Mouse (Mus musculus) kidney, adult 2 months (tissue): ENCODE measurements around the gene Cnpy1. TPM values are rescaled to one million over a fixed set of nuclear protein-coding genes. Genes with fewer than 3 reads are reported as not detected.

Experiments used
- DNase-seq: peaks from one replicate; pipeline ENCODE4 v3.0.0; 2021
- H3K27ac ChIP-seq: fragments of 200-500 bp; 2 replicates; pipeline ENCODE4 v1.5.1; 2012; ENCODE audit warnings: low read depth, low read length, control low read depth, inconsistent platforms; ENCODE audit not compliant: insufficient read depth
- H3K27me3 ChIP-seq: fragments of 200-500 bp; replicated peaks from 2 replicates; pipeline ENCODE4 v1.6.1; 2012; ENCODE audit warnings: mild to moderate bottlenecking, moderate library complexity, low read length, inconsistent platforms; ENCODE audit not compliant: control insufficient read depth, insufficient read depth
- H3K36me3 ChIP-seq: fragments of 200-500 bp; 2 replicates; pipeline ENCODE4 v1.6.1; 2012; ENCODE audit warnings: mild to moderate bottlenecking, moderate library complexity, low read length, inconsistent platforms; ENCODE audit not compliant: control insufficient read depth, insufficient read depth
- H3K4me1 ChIP-seq: fragments of 200-500 bp; 2 replicates; pipeline ENCODE4 v1.6.1; 2011; ENCODE audit warnings: low read length; ENCODE audit not compliant: control insufficient read depth, insufficient read depth
- H3K4me3 ChIP-seq: fragments of 200-500 bp; 2 replicates; pipeline ENCODE4 v1.5.1; 2011; ENCODE audit warnings: mild to moderate bottlenecking, low read depth, low read length, control low read depth; ENCODE audit not compliant: insufficient read depth
- CTCF ChIP-seq: fragments of 200-500 bp; conservative IDR thresholded peaks from 2 replicates; pipeline ENCODE4 v1.5.1; 2011; ENCODE audit warnings: low read depth, mild to moderate bottlenecking, control low read depth, low read length, moderate library complexity, mixed read lengths; ENCODE audit not compliant: insufficient read depth, insufficient read length
- POLR2A ChIP-seq: fragments of 200-500 bp; IDR thresholded peaks from one replicate; pipeline ENCODE4 v1.6.1; 2011; ENCODE audit warnings: low read depth, low read length, control low read depth
- WGBS: fragments of 180-500 bp; shearing (Covaris S2); methylation state at CpG from one replicate; pipeline ENCODE4 v1.1.7; 2018; 5-methylcytosine and 5-hydroxymethylcytosine counted together
- polyA plus RNA-seq: library from polyadenylated mRNA; depleted of rRNA; stranded (reverse); fragments of >200 nt; gene quantifications from 2 replicates; pipeline ENCODE4 v1.2.3, GENCODE M21; 2012

The Cnpy1 gene
- polyA plus RNA-seq, 1 experiment = 0.11 TPM

DNA sequence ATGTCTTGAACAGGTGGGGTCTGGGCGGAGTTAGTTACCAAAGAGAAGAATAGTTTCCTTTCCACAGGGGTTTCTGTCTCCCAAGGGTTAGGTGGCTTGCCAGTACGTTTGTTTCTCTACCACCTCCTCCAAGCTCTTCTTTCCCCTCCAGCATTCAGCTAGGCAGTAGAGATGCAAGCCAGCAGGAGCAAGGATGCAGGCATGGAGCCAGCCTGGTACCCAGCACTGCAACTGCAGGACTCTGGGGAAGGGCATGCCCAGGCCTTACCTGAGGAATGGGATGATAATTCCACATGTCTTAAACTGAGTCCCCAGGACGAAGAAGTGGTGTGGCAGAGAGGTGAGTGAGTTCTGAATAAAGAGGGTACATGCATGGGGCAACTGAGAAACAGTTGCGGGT lies 12.2 kb upstream of the Cnpy1 start:
- TF ChIP-seq POLR2A (no peak), CTCF (no peak)
- no peak for DNase-seq
- Histone ChIP-seq H3K36me3 (no peaks in the 10 kb centered on the region), H3K4me3 (no peak overlapping the region), H3K27ac (no peak overlapping the region), H3K4me1 (no peaks in the 10 kb centered on the region), H3K27me3 (no peaks in the 10 kb centered on the region)
- 74% methylated on average over 4 of the region's 4 CpGs for WGBS

DNA sequence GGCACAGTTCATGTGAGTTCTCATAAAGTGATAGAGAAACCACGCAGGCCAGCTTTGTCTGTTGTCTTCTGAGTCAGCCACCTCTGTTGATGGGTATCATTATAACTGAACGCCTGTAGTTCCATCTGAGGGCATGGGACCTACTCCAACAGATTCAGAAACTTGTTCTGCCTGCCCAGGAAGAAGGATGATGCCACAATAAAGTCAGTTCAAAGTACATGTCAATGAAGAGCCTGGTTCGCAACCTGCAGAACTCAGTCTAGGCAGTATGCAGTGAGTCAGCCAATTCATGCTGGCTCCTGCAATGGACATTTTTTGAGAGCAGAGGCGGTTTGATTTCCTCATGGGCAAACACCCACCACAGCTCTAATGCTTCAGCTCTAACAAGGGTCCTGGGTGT lies 7.4 kb upstream of the Cnpy1 start:
- H3K27me3 ChIP-seq = no peaks in the 10 kb centered on the region
- WGBS = 87% methylated on average over 4 of the region's 4 CpGs
- no peak for TF ChIP-seq CTCF
- H3K4me1 ChIP-seq = no peaks in the 10 kb centered on the region
- no peaks in the 10 kb centered on the region for H3K36me3 ChIP-seq
- no peak overlapping the region for H3K27ac ChIP-seq
- DNase-seq = no peak
- no peak overlapping the region for H3K4me3 ChIP-seq

DNA sequence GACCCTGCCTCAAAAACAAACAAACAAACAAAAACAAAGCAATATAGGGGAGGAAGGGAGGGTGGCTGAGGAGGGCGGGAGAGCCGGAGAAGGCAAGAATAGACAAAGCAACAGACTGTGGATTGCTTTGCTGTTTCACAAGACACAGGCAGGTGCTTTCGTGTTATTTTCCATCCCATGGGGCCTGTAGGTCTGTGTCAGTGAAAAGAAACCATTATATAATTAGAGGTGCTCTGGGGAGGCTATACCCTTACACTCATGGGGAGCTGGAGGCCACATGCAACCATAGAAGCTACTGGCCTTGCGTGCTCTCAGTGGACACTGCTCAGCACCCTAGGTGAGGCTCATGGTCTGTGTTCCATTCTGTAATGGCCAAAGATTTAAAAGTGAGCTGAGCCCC lies 6.7 kb upstream of the Cnpy1 start:
- TF ChIP-seq POLR2A (no peak), CTCF (no peak)
- Histone ChIP-seq H3K27me3 (no peaks in the 10 kb centered on the region), H3K4me3 (no peak overlapping the region), H3K4me1 (no peaks in the 10 kb centered on the region), H3K27ac (no peak overlapping the region), H3K36me3 (no peaks in the 10 kb centered on the region)
- 87% methylated on average over 4 of the region's 4 CpGs for WGBS
- DNase-seq = no peak

DNA sequence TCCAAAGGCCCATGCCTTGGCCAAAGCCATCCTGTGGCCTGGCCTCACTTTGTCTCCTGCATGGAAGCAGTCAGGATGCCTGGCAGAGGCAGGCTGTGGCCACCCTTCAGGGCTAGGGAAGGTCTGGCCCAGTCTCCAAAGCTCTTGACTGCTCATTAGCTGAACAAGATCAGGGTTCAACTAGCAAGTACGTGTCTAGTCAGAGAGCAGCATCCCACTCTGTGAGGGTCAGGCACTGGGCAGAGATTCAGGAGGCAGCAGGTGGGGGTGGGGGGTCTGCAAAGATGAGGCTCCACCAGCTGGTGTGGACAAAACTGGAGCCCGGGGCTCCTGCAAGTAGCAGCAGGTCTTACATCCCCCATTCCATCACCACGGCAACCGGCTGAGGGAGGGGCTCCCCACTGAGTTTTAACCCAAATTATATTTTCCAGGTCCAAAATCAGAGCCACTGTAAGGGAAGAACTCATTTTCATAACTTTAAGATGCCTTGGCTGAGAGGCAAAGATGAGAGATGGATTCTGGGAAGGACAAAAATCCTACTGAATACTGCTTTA lies 5.7 kb upstream of the Cnpy1 start:
- WGBS = 61% methylated on average over 4 of the region's 4 CpGs
- DNase-seq = no peak
- TF ChIP-seq CTCF = no peak
- no peak for TF ChIP-seq POLR2A
- Histone ChIP-seq H3K36me3 (no peaks in the 10 kb centered on the region), H3K4me3 (no peak overlapping the region), H3K27me3 (no peaks in the 10 kb centered on the region), H3K4me1 (no peaks in the 10 kb centered on the region), H3K27ac (no peak overlapping the region)

DNA sequence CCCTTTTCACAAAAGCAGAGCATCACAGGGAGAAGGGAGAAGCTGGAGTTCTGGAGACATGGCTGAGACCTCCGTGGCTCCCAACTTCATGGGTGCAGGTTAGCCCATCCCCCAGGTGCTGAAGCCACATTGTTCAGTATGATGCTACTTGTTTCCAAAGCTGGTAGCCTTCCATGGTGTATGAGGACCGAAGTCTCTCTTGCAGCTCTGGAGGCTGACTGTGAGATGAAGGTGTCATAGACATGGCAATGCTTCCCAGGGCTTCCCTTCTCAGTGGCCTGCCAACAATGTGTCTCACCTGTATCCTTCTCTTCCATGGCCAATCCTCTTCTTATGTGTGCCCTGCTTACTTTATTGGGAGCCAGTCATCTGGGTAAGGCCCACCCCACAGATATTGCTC lies 4.9 kb upstream of the Cnpy1 start:
- Histone ChIP-seq H3K4me3 (no peak overlapping the region), H3K27ac (no peak overlapping the region), H3K36me3 (no peaks in the 10 kb centered on the region), H3K27me3 (no peaks in the 10 kb centered on the region), H3K4me1 (no peaks in the 10 kb centered on the region)
- TF ChIP-seq CTCF (no peak), POLR2A (no peak)
- no peak for DNase-seq
- 91% methylated on average over 2 of the region's 2 CpGs for WGBS

DNA sequence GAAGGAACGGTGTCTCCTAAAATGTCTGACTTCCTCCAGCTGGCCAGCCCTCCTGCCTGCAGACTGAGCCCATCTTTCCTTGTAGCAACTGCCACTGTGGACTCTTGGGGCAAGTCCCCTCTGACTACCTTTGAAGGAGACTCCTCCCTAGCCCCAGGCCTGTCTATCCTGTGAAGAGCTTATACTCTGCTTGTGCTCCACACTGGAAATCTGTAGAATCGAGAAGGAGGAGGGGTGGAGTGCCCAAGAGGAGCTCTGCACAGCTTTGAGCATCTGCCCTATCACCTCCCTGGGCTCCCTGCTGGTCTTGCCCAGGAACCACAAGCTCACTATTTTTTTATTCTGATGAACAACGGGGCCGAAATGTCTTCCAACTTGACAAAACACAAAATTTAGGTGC lies 485 bp downstream of the Cnpy1 start:
- Histone ChIP-seq H3K4me1 (no peaks in the 10 kb centered on the region), H3K4me3 (no peak overlapping the region), H3K27me3 (no peaks in the 10 kb centered on the region), H3K27ac (no peak overlapping the region), H3K36me3 (no peaks in the 10 kb centered on the region)
- 59% methylated on average over 4 of the region's 4 CpGs for WGBS
- no peak for DNase-seq
- TF ChIP-seq POLR2A (no peak), CTCF (no peak)

- TF ChIP-seq CTCF (no peak), POLR2A (no peak)
- 72% methylated on average over 8 of the region's 8 CpGs for whole genome bisulfite sequencing
- Histone ChIP-seq H3K27me3 (no peaks in the 10 kb centered on the region), H3K36me3 (no peaks in the 10 kb centered on the region), H3K4me3 (no peak overlapping the region), H3K27ac (no peak overlapping the region), H3K4me1 (no peaks in the 10 kb centered on the region)
- DNase-seq = no peak
Observed at GRCm38 (mm10) chr5:28243501-28244177, 2.0 kb downstream of the Cnpy1 start.

DNA sequence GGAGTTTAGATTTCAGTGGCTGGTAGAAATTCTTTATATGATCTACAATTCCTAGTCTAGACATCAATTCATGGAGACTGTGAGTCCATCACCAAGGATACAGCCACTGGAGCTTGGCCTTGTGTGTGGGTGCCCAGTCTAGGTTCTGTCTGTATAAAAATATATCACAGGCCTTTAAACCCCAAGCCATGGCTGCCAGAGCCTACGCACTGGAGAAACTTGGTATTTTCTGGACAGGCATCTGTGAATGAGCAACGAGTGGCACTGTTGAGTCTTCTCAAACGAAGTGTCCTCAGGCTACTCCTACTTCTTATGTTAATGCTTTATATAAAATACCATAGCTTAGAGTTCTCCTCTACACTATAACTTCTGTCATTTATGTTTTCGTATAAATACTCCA lies 4.2 kb downstream of the Cnpy1 start:
- no peaks in the 10 kb centered on the region for H3K27me3 ChIP-seq
- H3K36me3 ChIP-seq = no peaks in the 10 kb centered on the region
- TF ChIP-seq CTCF (no peak), POLR2A (no peak)
- no peaks in the 10 kb centered on the region for H3K4me1 ChIP-seq
- H3K27ac ChIP-seq = no peak overlapping the region
- H3K4me3 ChIP-seq = no peak overlapping the region
- DNase-seq = no peak
- WGBS = 80% methylated on average over 4 of the region's 4 CpGs
